Mouse (Mus musculus) forebrain, embryonic 16.5 days (tissue): ENCODE measurements around the gene Dhrs4. TPM values are rescaled to one million over a fixed set of nuclear protein-coding genes. Genes with fewer than 3 reads are reported as not detected.

ENCODE experiments used
- polyA plus RNA-seq: library from polyadenylated mRNA; unstranded; fragments of >200 nt; fragmentation: Nextera tagmentation; extraction: Ambion mirVana; gene quantifications from 2 replicates; pipeline ENCODE4 v1.2.1, GENCODE M21; 2015

Dhrs4 gene
- polyA plus RNA-seq, 1 experiment from 2014 or later = 43.3 TPM

Other genes with a start within 250 kb of the Dhrs4 start
- 29.4 and 38.1 TPM in 2 replicates for gene Carmil3, start 11.9 kb downstream of the Dhrs4 start, polyA plus RNA-seq
- 9.9 and 18.0 TPM in 2 replicates for gene Cpne6, start 31.7 kb downstream of the Dhrs4 start, polyA plus RNA-seq
- not detected in 2 replicates for gene Nrl, start 46.2 kb downstream of the Dhrs4 start, polyA plus RNA-seq
- gene Pck2, start 61.5 kb downstream of the Dhrs4 start, polyA plus RNA-seq = 23.3 and 23.6 TPM in 2 replicates
- 123 and 127 TPM in 2 replicates for gene Dcaf11, start 81.2 kb downstream of the Dhrs4 start, polyA plus RNA-seq
- 0.63 and 2.3 TPM in 2 replicates for gene A730061H03Rik, start 81.6 kb downstream of the Dhrs4 start, polyA plus RNA-seq
- not detected in 2 replicates for gene Fitm1, start 96.9 kb downstream of the Dhrs4 start, polyA plus RNA-seq
- gene Psme1, start 99.4 kb downstream of the Dhrs4 start, polyA plus RNA-seq = 185 and 197 TPM in 2 replicates
- gene Emc9, start 106.5 kb downstream of the Dhrs4 start, polyA plus RNA-seq = 12.9 and 23.4 TPM in 2 replicates
- gene Psme2, start 112.4 kb downstream of the Dhrs4 start, polyA plus RNA-seq = 179 and 182 TPM in 2 replicates
- 16.9 and 22.5 TPM in 2 replicates for gene Rnf31, start 113.0 kb downstream of the Dhrs4 start, polyA plus RNA-seq
- gene Irf9, start 124.8 kb downstream of the Dhrs4 start, polyA plus RNA-seq = 7.8 and 11.8 TPM in 2 replicates
- gene Rec8, start 139.3 kb downstream of the Dhrs4 start, polyA plus RNA-seq = 9.4 and 11.3 TPM in 2 replicates
- gene Ipo4, start 157.2 kb downstream of the Dhrs4 start, polyA plus RNA-seq = 92.5 and 110 TPM in 2 replicates
- 0.67 and 3.8 TPM in 2 replicates for gene Gm49378, start 159.1 kb downstream of the Dhrs4 start, polyA plus RNA-seq
- gene Tm9sf1, start 165.0 kb downstream of the Dhrs4 start, polyA plus RNA-seq = 62.1 and 66.2 TPM in 2 replicates
- gene Tssk4, start 171.4 kb downstream of the Dhrs4 start, polyA plus RNA-seq = 0.29 and 0.51 TPM in 2 replicates
- gene Mdp1, start 181.8 kb downstream of the Dhrs4 start, polyA plus RNA-seq = 63.5 and 71.3 TPM in 2 replicates
- 52.5 and 62.6 TPM in 2 replicates for gene Gmpr2, start 193.2 kb downstream of the Dhrs4 start, polyA plus RNA-seq
- gene Nedd8, start 193.4 kb downstream of the Dhrs4 start, polyA plus RNA-seq = 514 and 544 TPM in 2 replicates
- gene Tinf2, start 203.1 kb downstream of the Dhrs4 start, polyA plus RNA-seq = 31.4 and 32.6 TPM in 2 replicates
- 0.26 and 0.28 TPM in 2 replicates for gene Tgm1, start 235.2 kb downstream of the Dhrs4 start, polyA plus RNA-seq
- gene Rabggta, start 243.5 kb downstream of the Dhrs4 start, polyA plus RNA-seq = 52.6 and 53.3 TPM in 2 replicates